Mouse (Mus musculus): ENCODE data around the gene Pgbd1. TPM values are rescaled to one million over a fixed set of nuclear protein-coding genes. Genes with fewer than 3 reads are reported as not detected.

The Pgbd1 gene
- total and polyA plus RNA-seq, 2 experiments from 2014 or later: 2.1 to 6.3 TPM

DNA sequence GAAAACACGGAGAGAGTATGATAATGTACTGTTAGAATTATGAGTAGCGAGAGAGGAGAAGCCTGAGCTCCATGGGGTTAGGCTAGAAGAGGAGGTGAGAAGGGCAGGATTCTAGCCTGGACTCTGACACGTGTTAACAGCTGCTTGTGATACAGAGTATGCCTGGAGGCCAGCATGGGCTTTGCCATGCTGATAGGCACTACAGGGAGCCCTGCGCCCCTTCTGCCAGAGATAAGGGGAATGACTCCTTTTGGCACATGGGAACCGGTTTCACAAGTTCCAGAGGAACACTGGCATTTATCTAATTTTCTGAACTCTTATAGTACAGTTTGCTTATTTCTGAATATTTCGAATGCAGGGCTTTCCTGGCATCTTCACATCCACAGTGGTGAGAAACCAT is 22.0 kb downstream of the Pgbd1 start:
- H3K4me1 ChIP-seq (ENCODE audit: insufficient read depth, low read length): no peaks in the 10 kb centered on the region
- H3K36me3 ChIP-seq (ENCODE audit: insufficient read depth, low read length): no peaks in the 10 kb centered on the region
- no peak for DNase-seq (ENCODE audit: low spot score)
- H3K9ac ChIP-seq (replicated peaks; ENCODE audit: low read length): no peak overlapping the region
- no peaks in the 10 kb centered on the region for H3K9me3 ChIP-seq (ENCODE audit: low read length)
- no peak overlapping the region for H3K4me3 ChIP-seq (ENCODE audit: low read length)
- H3K4me2 ChIP-seq (ENCODE audit: low read depth, low read length): no peak overlapping the region
- no peak for ATAC-seq
- no peaks in the 10 kb centered on the region for H3K27me3 ChIP-seq (ENCODE audit: insufficient read depth, low read length)
- TF ChIP-seq CTCF (IDR thresholded peaks at IDR 0.05; ENCODE audit: low read depth): no peak
- H3K27ac ChIP-seq: no peak overlapping the region
- WGBS: 65% methylated on average over 6 of the region's 6 CpGs

DNA sequence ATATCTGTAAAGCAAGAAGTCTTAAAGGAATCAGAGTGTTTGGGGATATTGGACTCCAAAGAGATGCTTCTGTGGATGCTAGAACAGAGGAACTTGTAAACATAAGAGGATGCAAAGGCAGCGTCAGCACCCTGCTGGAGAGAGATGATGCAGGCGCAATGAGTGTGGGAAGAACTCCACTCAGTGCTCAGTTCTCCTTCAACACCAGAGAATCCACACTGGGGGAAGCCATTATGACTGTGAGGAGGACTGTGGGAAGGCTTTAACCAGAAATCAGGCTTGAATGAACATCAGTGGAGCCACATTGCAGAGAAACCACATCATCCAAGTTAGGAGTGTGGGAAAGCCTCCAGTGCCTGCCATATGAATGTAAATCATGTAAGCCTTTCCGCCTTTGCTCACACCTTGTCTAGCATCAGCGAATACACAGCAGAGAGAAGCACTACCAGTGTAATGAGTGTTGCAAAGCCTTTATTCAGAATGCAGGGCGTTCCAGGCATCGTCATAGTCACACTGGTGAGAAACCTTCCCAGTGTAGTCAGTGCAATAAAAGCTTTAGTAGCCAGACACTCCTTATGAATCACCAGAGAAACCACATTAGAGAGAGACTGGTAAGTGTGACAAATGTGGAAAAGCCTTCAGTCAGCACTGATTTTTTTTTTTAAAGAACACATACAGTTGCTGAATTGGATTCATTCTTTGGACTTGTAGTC is 23.4 kb downstream of the Pgbd1 start:
- no peaks in the 10 kb centered on the region for H3K27me3 ChIP-seq (ENCODE audit: insufficient read depth, low read length)
- H3K4me2 ChIP-seq (ENCODE audit: low read depth, low read length): no peak overlapping the region
- TF ChIP-seq CTCF (IDR thresholded peaks at IDR 0.05; ENCODE audit: low read depth): no peak
- ATAC-seq (no peak), DNase-seq (ENCODE audit: low spot score) (no peak)
- H3K9me3 ChIP-seq (ENCODE audit: low read length): no peaks in the 10 kb centered on the region
- no peak overlapping the region for H3K9ac ChIP-seq (replicated peaks; ENCODE audit: low read length)
- no peaks in the 10 kb centered on the region for H3K36me3 ChIP-seq (ENCODE audit: insufficient read depth, low read length)
- H3K4me3 ChIP-seq (ENCODE audit: low read length): no peak overlapping the region
- no peak overlapping the region for H3K27ac ChIP-seq
- H3K4me1 ChIP-seq (ENCODE audit: insufficient read depth, low read length): no peaks in the 10 kb centered on the region
- 77% methylated on average over 6 of the region's 6 CpGs for WGBS

DNA sequence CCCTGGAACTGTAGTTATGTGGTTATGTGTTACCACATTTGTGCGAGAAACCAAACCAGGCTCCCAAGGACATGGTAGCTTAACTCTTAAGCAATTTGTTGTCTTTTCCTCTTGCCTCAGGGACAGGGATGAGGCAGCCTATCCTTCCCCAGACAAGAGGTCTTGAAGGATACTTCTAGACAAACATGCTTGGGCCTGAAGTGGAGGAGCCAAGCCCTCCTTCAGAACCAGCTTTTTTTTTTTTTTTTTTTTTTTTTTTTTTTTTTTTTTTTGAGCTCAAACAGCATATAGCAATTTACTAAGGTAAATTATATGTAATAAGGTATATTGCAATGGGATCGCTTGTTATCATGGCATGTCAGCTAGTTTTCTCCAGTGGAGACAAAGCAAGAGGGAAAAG is 25.1 kb downstream of the Pgbd1 start:
- ATAC-seq (no peak), DNase-seq (ENCODE audit: low spot score) (no peak)
- Histone ChIP-seq H3K9me3 (ENCODE audit: low read length) (no peaks in the 10 kb centered on the region), H3K36me3 (ENCODE audit: insufficient read depth, low read length) (no peaks in the 10 kb centered on the region), H3K4me2 (ENCODE audit: low read depth, low read length) (no peak overlapping the region), H3K27me3 (ENCODE audit: insufficient read depth, low read length) (no peaks in the 10 kb centered on the region), H3K9ac (replicated peaks; ENCODE audit: low read length) (no peak overlapping the region), H3K27ac (no peak overlapping the region), H3K4me3 (ENCODE audit: low read length) (no peak overlapping the region), H3K4me1 (ENCODE audit: insufficient read depth, low read length) (no peaks in the 10 kb centered on the region)
- WGBS: 95% methylated on average over 2 of the region's 2 CpGs
- TF ChIP-seq CTCF (IDR thresholded peaks at IDR 0.05; ENCODE audit: low read depth): no peak

DNA sequence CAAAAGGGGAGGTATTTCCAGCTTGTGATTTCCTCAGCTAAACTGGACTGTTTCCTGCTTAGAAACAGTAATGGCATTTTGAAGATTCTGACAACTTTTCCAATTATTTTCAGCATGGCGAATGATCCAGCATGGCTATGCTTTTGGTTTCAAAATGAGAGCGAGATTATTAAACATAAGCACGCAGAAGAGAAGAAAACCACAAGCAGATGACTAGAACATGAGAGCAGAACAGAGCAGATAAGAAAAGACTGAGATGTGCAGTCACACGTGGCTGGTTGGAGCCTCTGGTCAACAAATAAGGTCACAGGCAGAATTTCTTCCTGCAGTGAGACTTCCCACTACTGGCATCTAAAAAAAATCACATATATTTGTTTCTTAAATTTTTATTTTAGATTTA is 25.6 kb downstream of the Pgbd1 start:
- Histone ChIP-seq H3K4me1 (ENCODE audit: insufficient read depth, low read length) (no peaks in the 10 kb centered on the region), H3K9ac (replicated peaks; ENCODE audit: low read length) (no peak overlapping the region), H3K27me3 (ENCODE audit: insufficient read depth, low read length) (no peaks in the 10 kb centered on the region), H3K36me3 (ENCODE audit: insufficient read depth, low read length) (no peaks in the 10 kb centered on the region), H3K4me3 (ENCODE audit: low read length) (no peak overlapping the region), H3K9me3 (ENCODE audit: low read length) (no peaks in the 10 kb centered on the region), H3K4me2 (ENCODE audit: low read depth, low read length) (no peak overlapping the region), H3K27ac (no peak overlapping the region)
- DNase-seq (ENCODE audit: low spot score): no peak
- WGBS: 79% methylated on average over 4 of the region's 4 CpGs
- TF ChIP-seq CTCF (IDR thresholded peaks at IDR 0.05; ENCODE audit: low read depth): no peak
- ATAC-seq: no peak

DNA sequence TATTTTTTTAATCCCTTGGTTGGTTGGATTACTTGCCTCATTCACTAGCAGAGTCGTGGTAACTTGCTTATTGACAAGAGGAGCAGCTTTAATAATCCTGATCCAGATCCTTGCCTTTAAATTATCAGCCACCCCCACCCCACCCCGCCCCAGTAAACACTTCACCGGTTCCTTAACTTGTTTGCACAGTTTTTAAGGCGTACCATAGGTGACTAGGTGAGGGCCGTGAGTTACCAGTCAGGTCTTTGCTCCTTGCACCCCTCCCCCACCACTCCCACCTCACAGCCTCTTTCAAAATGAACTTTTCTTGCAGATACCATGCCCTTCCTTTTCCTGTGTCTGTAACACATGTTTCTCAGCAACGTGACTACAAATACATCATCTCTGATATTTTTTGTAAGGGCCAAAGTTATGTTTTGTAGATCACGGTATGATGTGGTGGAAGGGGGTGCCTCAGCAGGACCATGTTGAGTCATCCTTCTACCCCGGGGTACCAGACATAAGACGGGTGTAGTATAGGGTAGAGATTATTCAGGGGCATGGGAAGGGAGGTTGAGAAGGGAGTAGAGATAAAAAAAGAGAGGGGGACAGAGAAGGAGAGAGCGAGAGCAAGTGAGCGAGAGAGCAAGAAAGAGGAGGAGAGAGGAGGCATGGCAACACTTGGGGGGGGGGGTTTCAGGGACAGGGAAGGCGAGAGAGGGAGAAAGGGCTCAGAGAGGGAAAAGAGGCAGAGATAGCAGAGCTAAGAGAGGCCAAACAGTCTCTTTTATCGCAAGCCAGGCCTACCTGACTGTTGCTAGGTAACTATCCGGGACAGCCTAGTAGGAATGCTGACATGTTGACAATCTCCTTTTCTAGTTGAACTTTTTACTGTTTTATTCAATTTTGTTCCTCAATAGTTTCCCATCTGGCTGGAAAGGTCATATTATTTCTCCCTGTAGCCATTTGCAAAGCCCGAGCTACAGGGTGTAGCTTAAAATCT is 26.3 kb downstream of the Pgbd1 start:
- no peak for TF ChIP-seq CTCF (IDR thresholded peaks at IDR 0.05; ENCODE audit: low read depth)
- Histone ChIP-seq H3K27me3 (ENCODE audit: insufficient read depth, low read length) (no peaks in the 10 kb centered on the region), H3K9me3 (ENCODE audit: low read length) (no peaks in the 10 kb centered on the region), H3K9ac (replicated peaks; ENCODE audit: low read length) (no peak overlapping the region), H3K4me1 (ENCODE audit: insufficient read depth, low read length) (no peaks in the 10 kb centered on the region), H3K27ac (no peak overlapping the region), H3K4me2 (ENCODE audit: low read depth, low read length) (no peak overlapping the region), H3K36me3 (ENCODE audit: insufficient read depth, low read length) (no peaks in the 10 kb centered on the region), H3K4me3 (ENCODE audit: low read length) (no peak overlapping the region)
- ATAC-seq (no peak), DNase-seq (ENCODE audit: low spot score) (no peak)
- WGBS: 66% methylated on average over 15 of the region's 15 CpGs

DNA sequence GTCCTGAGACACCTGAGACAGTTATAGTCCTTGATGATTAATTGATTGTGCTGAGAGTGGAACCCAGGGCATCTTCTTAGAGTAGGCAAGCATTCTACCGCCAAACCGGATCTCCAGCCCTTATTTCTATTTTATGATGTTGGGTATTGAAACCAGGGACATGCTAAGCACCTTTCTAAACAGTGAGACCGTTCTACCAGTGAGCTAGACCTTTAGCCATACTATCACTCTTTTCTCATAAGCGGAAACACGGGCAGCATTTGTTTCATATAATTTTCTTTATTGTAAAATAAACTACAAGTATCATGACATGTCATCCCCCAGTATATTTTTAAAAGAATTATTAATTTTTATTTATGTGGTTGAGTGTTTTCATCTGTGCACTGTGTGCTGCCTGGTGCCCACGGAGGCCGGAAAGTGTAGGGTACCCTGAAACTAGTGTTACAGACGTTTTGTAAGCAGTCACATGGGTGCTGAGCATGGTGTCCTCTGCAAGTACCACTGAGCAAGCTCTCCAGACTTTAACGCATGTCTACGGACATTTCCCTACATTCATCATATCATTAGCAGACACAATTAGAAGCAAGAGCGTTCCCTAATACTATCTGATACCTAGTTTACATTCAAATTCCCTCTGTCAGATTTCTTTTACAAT is 31.9 kb downstream of the Pgbd1 start:
- H3K4me1 ChIP-seq (ENCODE audit: insufficient read depth, low read length): no peaks in the 10 kb centered on the region
- no peaks in the 10 kb centered on the region for H3K9me3 ChIP-seq (ENCODE audit: low read length)
- ATAC-seq (0 out of 2 replicates have a peak, but pooled peaks have one; percentile 22), DNase-seq (ENCODE audit: low spot score) (no peak)
- TF ChIP-seq CTCF (IDR thresholded peaks at IDR 0.05; ENCODE audit: low read depth): no peak
- WGBS: 54% methylated on average over 11 of the region's 11 CpGs
- H3K9ac ChIP-seq (replicated peaks; ENCODE audit: low read length): peak overlapping the region; percentile 50
- no peaks in the 10 kb centered on the region for H3K36me3 ChIP-seq (ENCODE audit: insufficient read depth, low read length)
- no peaks in the 10 kb centered on the region for H3K27me3 ChIP-seq (ENCODE audit: insufficient read depth, low read length)
- peak overlapping the region; percentile 72; the same call in 1 of the 2 replicates for H3K27ac ChIP-seq
- H3K4me3 ChIP-seq (ENCODE audit: low read length): peak overlapping the region; percentile 45
- H3K4me2 ChIP-seq (ENCODE audit: low read depth, low read length): peak overlapping the region; percentile 61

Data from hindbrain, postnatal 0 days (tissue).